Mouse (Mus musculus) kidney, postnatal 0 days (tissue): ENCODE measurements around the gene Ctnnd2. TPM values are rescaled to one million over a fixed set of nuclear protein-coding genes. Genes with fewer than 3 reads are reported as not detected.
A peak's percentile ranks its signal among the peaks of the same experiment; 100 is the strongest.

Source experiments
- ATAC-seq: fragments of 200-750 bp; cut with Nextera tagmentation; replicated peaks from 2 replicates; pipeline ENCODE4 v1.8.0; 2017; ENCODE audit warnings: low read depth, moderate number of reproducible peaks, moderate TSS enrichment, moderate library complexity; ENCODE audit not compliant: low FRiP score
- DNase-seq: peaks from one replicate; pipeline ENCODE4 v3.0.0-alpha.2; 2016; ENCODE audit warnings: low spot score
- H3K27ac ChIP-seq: fragments of 300-500 bp; sonication (generic); 2 replicates; pipeline ENCODE4 v1.5.1; 2014; ENCODE audit warnings: mild to moderate bottlenecking
- H3K27me3 ChIP-seq: fragments of 300-500 bp; sonication (generic); 2 replicates; pipeline ENCODE4 v1.6.1; 2014; ENCODE audit warnings: low read length, mixed read lengths; ENCODE audit not compliant: insufficient read depth
- H3K36me3 ChIP-seq: fragments of 300-500 bp; sonication (generic); 2 replicates; pipeline ENCODE4 v1.6.1; 2014; ENCODE audit warnings: low read length, mixed read lengths; ENCODE audit not compliant: insufficient read depth
- H3K4me1 ChIP-seq: fragments of 300-500 bp; sonication (generic); replicated peaks from 2 replicates; pipeline ENCODE4 v1.6.1; 2014; ENCODE audit warnings: antibody characterized with exemption, low read length, mixed read lengths; ENCODE audit not compliant: insufficient read depth
- H3K4me2 ChIP-seq: fragments of 300-500 bp; sonication (generic); 2 replicates; pipeline ENCODE4 v1.6.1; 2014; ENCODE audit warnings: mild to moderate bottlenecking, low read length, moderate library complexity, mixed read lengths
- H3K4me3 ChIP-seq: fragments of 300-500 bp; sonication (generic); replicated peaks from 2 replicates; pipeline ENCODE4 v1.5.1; 2014; ENCODE audit warnings: low read depth, low read length
- H3K9ac ChIP-seq: fragments of 300-500 bp; sonication (generic); 2 replicates; pipeline ENCODE4 v1.6.1; 2014; ENCODE audit warnings: low read depth, low read length
- H3K9me3 ChIP-seq: fragments of 300-500 bp; sonication (generic); replicated peaks from 2 replicates; pipeline ENCODE4 v1.6.1; 2016; ENCODE audit warnings: low read length, inconsistent platforms, mixed read lengths
- CTCF ChIP-seq: IDR thresholded peaks from 2 replicates; pipeline ENCODE4 v1.5.1; 2016; ENCODE audit warnings: antibody characterized with exemption, low read depth, mild to moderate bottlenecking, moderate library complexity
- WGBS: fragments of 180-500 bp; shearing (Covaris S2); extraction: QIAGEN DNeasy Blood & Tissue Kit; methylation state at CpG from one replicate; pipeline ENCODE4 v1.1.7; 2014; 5-methylcytosine and 5-hydroxymethylcytosine counted together
- polyA plus RNA-seq: library from polyadenylated mRNA; unstranded; fragments of >200 nt; fragmentation: Nextera tagmentation; extraction: Ambion mirVana; gene quantifications from 2 replicates; pipeline ENCODE4 v1.2.1, GENCODE M21; 2015

Gene Ctnnd2
- polyA plus RNA-seq, 1 experiment from 2014 or later, result 2.8 TPM

GRCm38 (mm10) chr15:30884692-30885334 lies 712.4 kb downstream of the Ctnnd2 start:
- no peak for TF ChIP-seq CTCF
- DNase-seq (no peak), ATAC-seq (no peak)
- no peaks in the 10 kb centered on the region for H3K4me1 ChIP-seq
- H3K4me3 ChIP-seq, result no peak overlapping the region
- no peak overlapping the region for H3K27ac ChIP-seq
- no peaks in the 10 kb centered on the region for H3K9me3 ChIP-seq
- no peak overlapping the region for H3K9ac ChIP-seq
- no peaks in the 10 kb centered on the region for H3K36me3 ChIP-seq
- no peaks in the 10 kb centered on the region for H3K27me3 ChIP-seq
- WGBS, result 79% methylated on average over 12 of the region's 12 CpGs
- no peak overlapping the region for H3K4me2 ChIP-seq

- H3K9ac ChIP-seq, result no peak overlapping the region
- no peak for ATAC-seq
- DNase-seq, result peak; percentile 3
Measured at GRCm38 (mm10) chr15:30885410-30885809, 713.0 kb downstream of the Ctnnd2 start.

GRCm38 (mm10) chr15:30887559-30887958 lies 715.2 kb downstream of the Ctnnd2 start:
- no peak overlapping the region for H3K4me3 ChIP-seq

More at GRCm38 (mm10) chr15:30885410-30885809, 713.0 kb downstream of the Ctnnd2 start:
- 53% methylated on average over 6 of the region's 6 CpGs for WGBS
- H3K4me3 ChIP-seq, result no peak overlapping the region
- H3K4me2 ChIP-seq, result no peak overlapping the region
- no peaks in the 10 kb centered on the region for H3K4me1 ChIP-seq
- no peak overlapping the region for H3K27ac ChIP-seq
- H3K9me3 ChIP-seq, result no peaks in the 10 kb centered on the region
- H3K27me3 ChIP-seq, result no peaks in the 10 kb centered on the region
- no peak for TF ChIP-seq CTCF
- no peaks in the 10 kb centered on the region for H3K36me3 ChIP-seq

GRCm38 (mm10) chr15:30891986-30892385 lies 719.6 kb downstream of the Ctnnd2 start:
- no peaks in the 10 kb centered on the region for H3K4me1 ChIP-seq
- H3K4me3 ChIP-seq, result no peak overlapping the region
- TF ChIP-seq CTCF, result no peak
- no peak overlapping the region for H3K27ac ChIP-seq
- H3K36me3 ChIP-seq, result no peaks in the 10 kb centered on the region
- WGBS, result 44% methylated on average over 4 of the region's 4 CpGs
- ATAC-seq, result no peak
- no peak overlapping the region for H3K4me2 ChIP-seq
- no peak for DNase-seq
- no peaks in the 10 kb centered on the region for H3K27me3 ChIP-seq
- H3K9ac ChIP-seq, result no peak overlapping the region
- H3K9me3 ChIP-seq, result no peaks in the 10 kb centered on the region

More at GRCm38 (mm10) chr15:30887559-30887958, 715.2 kb downstream of the Ctnnd2 start:
- TF ChIP-seq CTCF, result no peak
- Histone ChIP-seq H3K27me3 (no peaks in the 10 kb centered on the region), H3K36me3 (no peaks in the 10 kb centered on the region), H3K27ac (no peak overlapping the region), H3K9me3 (no peaks in the 10 kb centered on the region), H3K4me2 (no peak overlapping the region), H3K4me1 (no peaks in the 10 kb centered on the region), H3K9ac (no peak overlapping the region)
- no peak for ATAC-seq
- no peak for DNase-seq
- WGBS, result 86% methylated on average over 2 of the region's 2 CpGs

- H3K4me2 ChIP-seq, result no peak overlapping the region
- no peak overlapping the region for H3K27ac ChIP-seq
- no peaks in the 10 kb centered on the region for H3K9me3 ChIP-seq
- H3K9ac ChIP-seq, result no peak overlapping the region
- no peaks in the 10 kb centered on the region for H3K4me1 ChIP-seq
- H3K27me3 ChIP-seq, result no peaks in the 10 kb centered on the region
- ATAC-seq (no peak), DNase-seq (no peak)
- 83% methylated on average over 5 of the region's 5 CpGs for WGBS
- H3K4me3 ChIP-seq, result no peak overlapping the region
- TF ChIP-seq CTCF, result no peak
- no peaks in the 10 kb centered on the region for H3K36me3 ChIP-seq
Measured at GRCm38 (mm10) chr15:30895063-30895462, 722.7 kb downstream of the Ctnnd2 start.

- no peak for TF ChIP-seq CTCF
- no peaks in the 10 kb centered on the region for H3K9me3 ChIP-seq
- no peak overlapping the region for H3K4me2 ChIP-seq
- no peaks in the 10 kb centered on the region for H3K27me3 ChIP-seq
- no peaks in the 10 kb centered on the region for H3K4me1 ChIP-seq
- no peak overlapping the region for H3K27ac ChIP-seq
- 94% methylated on average over 8 of the region's 8 CpGs for WGBS
- H3K4me3 ChIP-seq, result no peak overlapping the region
- H3K9ac ChIP-seq, result no peak overlapping the region
- DNase-seq (no peak), ATAC-seq (no peak)
- H3K36me3 ChIP-seq, result no peaks in the 10 kb centered on the region
Measured at GRCm38 (mm10) chr15:30897342-30897741, 724.9 kb downstream of the Ctnnd2 start.

GRCm38 (mm10) chr15:30908027-30908426 lies 735.6 kb downstream of the Ctnnd2 start:
- no peak overlapping the region for H3K4me3 ChIP-seq
- H3K36me3 ChIP-seq, result no peaks in the 10 kb centered on the region
- no peak overlapping the region for H3K4me2 ChIP-seq
- no peak overlapping the region for H3K9ac ChIP-seq
- no peak overlapping the region for H3K27ac ChIP-seq
- TF ChIP-seq CTCF, result no peak
- H3K4me1 ChIP-seq, result no peaks in the 10 kb centered on the region
- DNase-seq (no peak), ATAC-seq (no peak)
- H3K27me3 ChIP-seq, result no peaks in the 10 kb centered on the region
- H3K9me3 ChIP-seq, result no peaks in the 10 kb centered on the region
- WGBS, result 34% methylated on average over 2 of the region's 2 CpGs
